Mouse (Mus musculus) lung, postnatal 4 days (tissue): ENCODE data around the gene Snrpa.

Source experiments
- DNase-seq, 2 experiments: peaks; one replicate each; pipeline ENCODE4 v3.0.0; 2021

Gene Snrpa

GRCm38 (mm10) chr7:27165696-27166095 lies 30.4 kb downstream of the Snrpa start:
- no peak for DNase-seq

- DNase-seq = no peak
Observed at GRCm38 (mm10) chr7:27165007-27165655, 30.9 kb downstream of the Snrpa start.

GRCm38 (mm10) chr7:27164112-27164947 lies 31.7 kb downstream of the Snrpa start:
- no peak for DNase-seq

DNA sequence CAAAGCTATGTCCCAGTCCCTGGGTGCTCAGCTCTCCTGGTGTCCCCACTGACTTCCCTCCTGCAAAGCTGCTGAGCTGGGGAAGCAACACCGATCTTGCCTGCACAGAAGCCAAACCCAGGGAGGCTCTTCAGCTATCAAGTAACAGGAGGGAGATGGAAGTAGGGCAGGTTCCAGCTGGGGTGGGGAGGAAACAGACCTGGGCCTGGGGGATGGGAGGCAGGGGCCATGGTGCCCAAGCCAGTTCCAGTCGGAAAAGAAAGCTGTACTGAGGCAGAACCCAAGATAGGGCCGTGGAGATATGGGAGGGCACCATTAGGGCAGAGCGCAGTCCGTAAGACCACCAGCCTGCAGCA lies 32.6 kb downstream of the Snrpa start:
- DNase-seq = no peak

- DNase-seq = no peak
Observed at GRCm38 (mm10) chr7:27162780-27163449, 33.2 kb downstream of the Snrpa start.

GRCm38 (mm10) chr7:27161744-27162143 lies 34.3 kb downstream of the Snrpa start:
- DNase-seq = no peak

GRCm38 (mm10) chr7:27160921-27161320 lies 35.1 kb downstream of the Snrpa start:
- DNase-seq = no peak

DNA sequence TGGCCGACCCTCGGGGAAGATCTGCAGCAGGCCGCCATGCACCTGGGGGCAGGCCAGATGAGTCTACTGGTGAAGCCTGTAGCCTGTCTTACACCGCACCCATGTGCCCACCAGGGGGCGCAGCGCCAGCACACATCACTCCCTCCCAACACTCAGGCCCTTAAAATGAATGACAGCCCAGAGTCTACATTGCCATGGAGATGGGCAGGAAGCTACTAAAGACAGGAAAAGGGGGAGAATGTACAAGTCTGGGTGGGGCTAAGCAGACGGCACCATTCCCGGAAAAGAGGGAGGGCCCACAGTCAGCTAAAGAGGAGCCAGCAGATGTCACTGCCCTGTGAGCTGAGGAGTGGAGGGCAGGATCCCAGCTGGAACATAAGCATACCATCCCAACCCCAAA lies 36.2 kb downstream of the Snrpa start:
- peak; percentile 93 for DNase-seq

DNA sequence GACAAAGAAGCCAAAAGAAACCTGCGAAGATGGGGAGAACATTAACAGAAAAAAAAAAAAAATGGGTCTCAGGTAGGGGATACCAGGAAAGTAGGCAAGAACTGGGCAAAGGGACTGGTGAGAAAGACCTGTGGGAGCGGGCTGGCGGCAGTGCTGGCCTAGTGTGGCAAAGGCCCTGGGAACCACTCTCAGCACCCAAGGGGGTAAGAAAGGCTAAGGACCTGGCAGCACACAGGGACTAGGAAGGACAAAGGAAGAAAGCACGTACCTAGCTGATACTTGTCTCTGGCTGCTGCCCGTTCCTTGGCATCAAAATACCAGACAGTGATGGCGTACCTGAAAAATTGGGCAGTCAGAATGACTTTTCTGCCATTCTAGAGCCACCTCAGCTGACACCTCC lies 36.8 kb downstream of the Snrpa start:
- DNase-seq = no peak

- DNase-seq = no peak
Observed at GRCm38 (mm10) chr7:27158171-27158570, 37.9 kb downstream of the Snrpa start.

- DNase-seq = no peak
Observed at GRCm38 (mm10) chr7:27156005-27156404, 40.1 kb downstream of the Snrpa start.

- DNase-seq = peak; percentile 65 to 77
Observed at GRCm38 (mm10) chr7:27153205-27153764, 42.8 kb downstream of the Snrpa start, which contains the start of gene Cyp2t4. Gene Cyp2t4, plus strand, starts transcription at chr7:27153714.
